Mouse (Mus musculus) macrophage (primary cell): Measurements from ENCODE around the gene Cdkal1. TPM values are rescaled to one million over a fixed set of nuclear protein-coding genes. Genes with fewer than 3 reads are reported as not detected.

Source experiments
- H3K27ac ChIP-seq: fragments of 350-480 bp; formaldehyde crosslinking; 2 replicates; pipeline ENCODE4 v1.9.0; 2021
- H3K36me3 ChIP-seq: fragments of 350-480 bp; formaldehyde crosslinking; 2 replicates; pipeline ENCODE4 v1.9.0; 2021; ENCODE audit errors: inconsistent target
- H3K4me3 ChIP-seq: fragments of 350-480 bp; formaldehyde crosslinking; 2 replicates; pipeline ENCODE4 v1.9.0; 2021; ENCODE audit errors: inconsistent target
- H3K79me2 ChIP-seq: fragments of 350-480 bp; formaldehyde crosslinking; 2 replicates; pipeline ENCODE4 v1.9.0; 2021; ENCODE audit errors: inconsistent target
- WGBS: methylation state at CpG from one replicate; pipeline ENCODE4 v1.1.7; 2026; ENCODE audit warnings: inconsistent platforms; ENCODE audit not compliant: missing documents; 5-methylcytosine and 5-hydroxymethylcytosine counted together
- polyA plus RNA-seq: library from polyadenylated mRNA; stranded (reverse); fragments of 250-400 nt; gene quantifications from 3 replicates; pipeline ENCODE4 v1.2.4, GENCODE M21; 2018; ENCODE audit warnings: inconsistent platforms

Cdkal1 gene
- polyA plus RNA-seq, 1 experiment from 2014 or later = 12.2 TPM

DNA sequence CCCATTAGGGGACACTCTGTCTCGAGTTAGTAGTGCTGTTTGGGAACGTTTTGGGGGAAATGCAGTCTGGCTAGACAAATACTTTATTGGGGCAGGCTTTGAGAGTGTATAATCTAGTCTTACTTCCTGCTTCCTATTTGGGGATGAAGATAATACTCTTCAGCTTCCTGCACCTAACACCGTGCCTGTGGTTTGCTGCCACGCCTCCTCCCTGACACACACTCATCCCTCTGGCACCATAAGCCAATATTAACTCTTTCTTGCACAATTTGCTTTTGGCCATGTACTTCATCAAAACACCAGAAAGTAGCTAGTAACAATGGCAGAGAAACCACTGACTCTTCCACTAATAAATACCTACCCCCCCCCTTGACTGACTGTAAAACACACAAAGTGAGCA, 63.4 kb downstream of the Cdkal1 start:
- WGBS = 13% methylated on average over 4 of the region's 4 CpGs
- H3K36me3 ChIP-seq = no peaks in the 10 kb centered on the region
- H3K79me2 ChIP-seq = no peaks in the 10 kb centered on the region
- no peak overlapping the region for H3K4me3 ChIP-seq
- no peak overlapping the region for H3K27ac ChIP-seq

DNA sequence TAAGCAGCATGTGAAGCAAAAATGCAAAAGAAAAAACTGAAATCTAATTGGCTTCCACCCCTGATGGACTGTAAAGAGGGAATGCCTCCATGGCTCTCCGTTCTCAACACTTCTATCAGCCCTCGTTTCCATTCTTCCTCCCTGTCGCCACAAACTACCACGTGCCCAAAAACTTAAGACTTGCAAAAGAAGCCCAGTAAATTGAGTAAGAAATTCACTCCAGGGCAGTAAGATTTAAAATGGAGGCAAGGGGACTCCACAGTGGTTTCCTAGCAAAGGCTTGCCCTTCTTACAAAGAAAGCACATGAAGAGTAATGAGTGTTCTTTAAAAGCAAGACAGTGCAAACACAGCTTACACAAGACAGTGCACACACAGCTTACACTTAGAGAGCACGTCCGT, 64.0 kb downstream of the Cdkal1 start:
- no peaks in the 10 kb centered on the region for H3K36me3 ChIP-seq
- H3K79me2 ChIP-seq = no peaks in the 10 kb centered on the region
- H3K4me3 ChIP-seq = no peak overlapping the region
- no peak overlapping the region for H3K27ac ChIP-seq
- WGBS = 57% methylated on average over 6 of the region's 6 CpGs

DNA sequence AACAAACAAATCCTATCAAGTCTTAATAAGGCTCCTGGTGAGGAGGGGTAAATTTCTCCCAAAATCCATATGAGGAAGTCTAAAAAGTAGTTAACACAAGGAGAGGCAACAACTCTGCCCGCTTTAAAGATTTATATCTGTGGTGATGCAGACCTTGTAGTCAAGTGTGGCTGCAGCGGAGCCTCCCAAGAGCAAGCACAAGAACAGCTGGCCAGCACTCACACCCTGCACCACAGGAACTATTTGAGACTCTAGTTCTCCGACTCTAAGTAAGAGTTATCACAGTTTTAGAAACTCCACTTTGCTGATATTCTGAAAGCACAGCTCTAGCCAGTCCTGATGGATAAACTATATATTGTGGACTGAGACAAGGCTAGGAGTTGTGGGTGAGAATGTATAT, 68.5 kb downstream of the Cdkal1 start:
- Histone ChIP-seq H3K27ac (no peak overlapping the region), H3K4me3 (no peak overlapping the region), H3K79me2 (no peaks in the 10 kb centered on the region), H3K36me3 (no peaks in the 10 kb centered on the region)
- WGBS = 75% methylated on average over 3 of the region's 3 CpGs

DNA sequence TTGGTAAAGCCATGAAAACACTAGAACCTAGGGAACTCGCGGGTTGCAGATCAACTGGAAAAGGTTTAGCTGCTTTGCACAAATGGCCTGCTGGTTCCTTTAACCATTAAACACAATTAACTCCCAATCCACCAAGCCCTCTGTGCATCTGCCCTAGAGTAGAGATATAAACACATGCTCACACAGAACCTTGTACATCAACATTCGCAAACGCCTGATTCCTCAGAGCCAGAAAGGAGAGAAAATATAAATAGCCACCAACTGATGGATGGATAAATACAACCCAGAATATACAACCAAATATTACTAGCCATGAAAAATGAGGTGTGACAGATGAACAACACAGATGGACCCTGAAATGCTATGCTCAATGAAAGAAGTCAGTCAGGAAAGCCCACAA, 70.6 kb downstream of the Cdkal1 start:
- Histone ChIP-seq H3K27ac (no peak overlapping the region), H3K79me2 (no peaks in the 10 kb centered on the region), H3K4me3 (no peak overlapping the region), H3K36me3 (no peaks in the 10 kb centered on the region)
- WGBS = 88% methylated on average over 4 of the region's 4 CpGs

DNA sequence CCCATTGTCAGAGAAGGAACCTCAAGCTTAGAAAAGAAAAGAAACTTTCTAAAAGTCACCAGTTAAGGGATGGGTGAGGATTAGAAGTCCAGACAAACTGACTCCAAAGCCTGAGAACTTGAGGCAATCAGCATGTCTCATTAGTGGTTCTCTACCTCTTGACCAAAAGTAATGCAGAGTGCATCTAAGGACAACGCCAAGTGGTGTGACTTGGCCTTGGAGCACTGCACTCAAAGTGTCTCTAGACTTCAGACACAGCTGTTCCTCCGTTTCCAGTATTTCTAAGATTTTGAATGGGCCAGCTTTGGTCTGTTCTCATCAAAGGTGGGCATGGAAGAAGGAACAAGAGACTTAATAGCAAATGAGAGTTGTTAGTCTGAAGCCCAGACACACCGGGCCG, 74.1 kb downstream of the Cdkal1 start:
- Histone ChIP-seq H3K79me2 (no peaks in the 10 kb centered on the region), H3K36me3 (no peaks in the 10 kb centered on the region), H3K4me3 (no peak overlapping the region), H3K27ac (no peak overlapping the region)
- WGBS = 89% methylated on average over 4 of the region's 4 CpGs

DNA sequence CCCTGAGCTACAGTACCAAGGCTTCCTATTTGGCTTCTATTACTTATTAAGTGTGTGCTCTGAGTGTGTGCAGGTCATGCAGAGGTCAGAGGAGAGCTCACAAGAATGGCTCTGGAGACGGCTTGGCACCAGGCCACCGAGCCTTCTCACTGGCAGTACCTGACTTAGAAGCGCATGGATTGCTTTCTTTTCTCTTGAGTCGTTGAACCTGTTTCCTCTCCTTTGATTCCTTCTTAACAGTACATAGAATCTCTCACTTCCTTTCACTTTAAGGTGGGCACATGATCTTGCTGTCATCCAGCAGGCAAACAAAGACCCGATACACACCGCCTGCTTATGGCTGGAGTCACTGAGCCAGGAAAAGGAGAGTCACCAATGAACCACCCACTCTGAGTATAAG, 74.8 kb downstream of the Cdkal1 start:
- Histone ChIP-seq H3K36me3 (no peaks in the 10 kb centered on the region), H3K27ac (no peak overlapping the region), H3K4me3 (no peak overlapping the region), H3K79me2 (no peaks in the 10 kb centered on the region)
- 66% methylated on average over 6 of the region's 6 CpGs for WGBS

DNA sequence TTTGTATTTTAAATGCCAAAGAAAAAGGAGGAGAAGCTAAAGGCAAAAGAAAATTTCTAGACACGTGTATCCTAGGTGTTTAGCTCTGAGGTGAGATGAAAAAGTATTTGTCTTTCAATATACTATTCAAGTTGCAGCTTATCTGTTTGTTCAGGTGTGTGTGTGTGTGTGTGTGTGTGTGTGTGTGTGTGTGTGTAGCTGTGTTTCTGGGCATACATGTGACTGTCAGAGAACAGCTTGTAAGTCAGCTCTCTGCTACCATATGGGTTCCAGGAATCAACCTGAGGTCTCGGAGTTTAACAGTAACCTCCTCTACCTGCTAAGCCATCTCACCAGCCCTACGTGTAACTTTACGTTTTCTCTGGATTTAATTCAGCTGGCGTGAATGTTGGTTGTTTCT, 76.0 kb downstream of the Cdkal1 start:
- WGBS = 96% methylated on average over 5 of the region's 5 CpGs
- H3K36me3 ChIP-seq = no peaks in the 10 kb centered on the region
- H3K79me2 ChIP-seq = no peaks in the 10 kb centered on the region
- H3K27ac ChIP-seq = no peak overlapping the region
- no peak overlapping the region for H3K4me3 ChIP-seq

DNA sequence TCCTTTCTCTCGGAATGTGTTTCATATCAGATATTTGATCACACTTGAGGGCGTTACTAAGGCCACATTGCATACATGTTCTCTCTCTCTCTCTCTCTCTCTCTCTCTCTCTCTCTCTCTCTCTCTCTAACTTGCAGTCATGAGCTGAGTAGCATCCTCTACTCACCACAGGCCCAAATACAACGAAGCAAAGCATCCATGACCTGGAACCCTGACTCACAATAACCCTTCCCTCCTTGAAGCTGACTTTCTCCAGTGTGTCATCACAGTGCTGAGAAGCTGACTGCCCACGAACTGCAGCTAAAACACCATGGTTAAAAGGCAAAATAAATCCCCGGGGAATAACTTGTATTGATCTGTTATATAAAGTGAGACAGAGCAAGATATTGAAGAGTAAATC, 76.4 kb downstream of the Cdkal1 start:
- WGBS = 90% methylated on average over 5 of the region's 5 CpGs
- H3K27ac ChIP-seq = no peak overlapping the region
- H3K4me3 ChIP-seq = no peak overlapping the region
- H3K36me3 ChIP-seq = no peaks in the 10 kb centered on the region
- no peaks in the 10 kb centered on the region for H3K79me2 ChIP-seq

DNA sequence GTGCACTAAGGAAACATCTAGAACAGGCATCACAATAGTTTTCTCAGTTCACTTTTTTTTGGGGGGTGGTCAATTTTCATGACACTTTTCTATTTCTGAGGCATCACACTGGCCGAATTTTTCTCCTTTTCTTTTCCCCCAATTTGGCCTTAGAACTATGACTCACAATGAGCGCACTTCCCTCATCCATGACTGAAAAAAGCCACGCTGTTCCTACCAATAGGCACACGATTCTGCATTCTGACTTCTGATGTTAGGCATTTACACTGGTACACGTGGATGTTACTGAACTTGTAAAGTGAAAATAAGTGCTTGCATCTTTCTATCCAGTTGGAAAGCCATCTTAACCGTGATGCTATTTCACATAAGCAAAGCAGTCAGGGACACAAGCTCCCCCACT, 77.3 kb downstream of the Cdkal1 start:
- H3K36me3 ChIP-seq = no peaks in the 10 kb centered on the region
- no peak overlapping the region for H3K4me3 ChIP-seq
- H3K27ac ChIP-seq = no peak overlapping the region
- H3K79me2 ChIP-seq = no peaks in the 10 kb centered on the region
- 76% methylated on average over 6 of the region's 6 CpGs for WGBS

DNA sequence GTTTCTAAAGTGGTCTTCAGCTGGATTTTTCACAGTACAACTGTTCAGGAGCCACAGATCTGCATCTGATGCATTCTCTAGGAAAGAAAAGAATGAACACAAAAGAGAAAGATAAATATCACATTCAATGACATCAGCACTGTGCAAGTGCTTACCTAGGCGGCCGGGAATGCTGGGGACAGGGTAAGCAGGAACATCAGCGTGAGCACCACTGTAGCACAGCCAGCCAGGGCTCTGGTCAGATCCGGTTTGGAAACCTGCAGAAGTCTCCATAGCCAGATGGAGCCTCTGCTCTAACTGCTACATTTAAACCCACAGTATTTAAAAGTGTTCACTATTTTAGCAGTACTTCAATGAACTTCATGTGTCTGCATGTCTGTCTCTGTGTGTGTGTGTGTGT, 78.2 kb downstream of the Cdkal1 start:
- no peak overlapping the region for H3K27ac ChIP-seq
- no peak overlapping the region for H3K4me3 ChIP-seq
- H3K36me3 ChIP-seq = no peaks in the 10 kb centered on the region
- no peaks in the 10 kb centered on the region for H3K79me2 ChIP-seq
- 95% methylated on average over 4 of the region's 4 CpGs for WGBS

DNA sequence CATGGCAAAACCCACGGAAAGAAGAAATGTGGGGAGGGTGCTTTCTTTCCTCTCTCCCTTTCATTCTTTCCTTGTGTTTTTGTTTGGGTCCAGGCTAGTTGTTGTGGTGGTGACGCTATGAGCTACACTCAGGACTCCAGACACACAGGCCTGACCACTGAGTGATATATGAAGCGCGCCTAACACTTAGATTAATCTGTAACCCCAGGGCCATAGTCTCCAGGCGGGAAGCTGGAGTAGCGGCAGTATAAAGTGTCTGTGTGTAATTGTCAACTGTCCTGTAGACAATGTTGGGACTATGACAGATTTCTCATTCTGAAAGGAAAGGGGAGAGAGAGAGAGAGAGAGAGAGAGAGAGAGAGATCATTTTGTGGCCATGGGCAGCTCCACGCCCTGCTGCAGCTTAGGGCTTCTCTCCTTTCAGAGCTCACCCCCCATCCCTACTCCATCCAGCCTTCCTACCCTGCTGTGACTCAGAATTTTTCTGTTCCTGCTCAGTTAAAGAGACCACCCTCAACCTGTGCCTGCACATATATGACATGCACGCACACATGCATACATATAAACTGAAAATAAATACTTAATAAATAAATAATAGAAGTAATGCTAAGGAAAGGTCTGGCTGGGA, 79.8 kb downstream of the Cdkal1 start:
- 96% methylated on average over 8 of the region's 8 CpGs for WGBS
- Histone ChIP-seq H3K4me3 (no peak overlapping the region), H3K36me3 (no peaks in the 10 kb centered on the region), H3K27ac (no peak overlapping the region), H3K79me2 (no peaks in the 10 kb centered on the region)

DNA sequence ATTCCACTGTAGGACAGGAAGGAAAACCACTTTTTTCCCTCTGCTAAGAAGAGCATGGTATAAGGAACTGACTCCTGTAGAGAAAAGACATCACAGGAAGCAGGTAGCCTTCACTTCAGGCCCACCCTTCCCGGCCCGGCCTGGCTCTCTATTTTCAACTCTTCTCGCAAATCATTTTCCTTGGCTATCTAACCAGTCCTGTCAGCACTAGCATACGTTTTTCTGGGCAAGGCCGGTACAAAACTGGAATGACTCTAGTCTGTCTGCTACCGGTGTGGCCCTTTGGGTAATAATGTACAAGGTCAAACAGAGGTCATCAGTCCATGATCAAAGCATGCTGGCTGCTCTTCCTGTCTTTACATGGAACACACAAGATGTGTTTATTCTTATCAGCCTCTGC, 81.9 kb downstream of the Cdkal1 start:
- H3K36me3 ChIP-seq = no peaks in the 10 kb centered on the region
- no peak overlapping the region for H3K4me3 ChIP-seq
- H3K79me2 ChIP-seq = no peaks in the 10 kb centered on the region
- 36% methylated on average over 6 of the region's 6 CpGs for WGBS
- H3K27ac ChIP-seq = no peak overlapping the region

DNA sequence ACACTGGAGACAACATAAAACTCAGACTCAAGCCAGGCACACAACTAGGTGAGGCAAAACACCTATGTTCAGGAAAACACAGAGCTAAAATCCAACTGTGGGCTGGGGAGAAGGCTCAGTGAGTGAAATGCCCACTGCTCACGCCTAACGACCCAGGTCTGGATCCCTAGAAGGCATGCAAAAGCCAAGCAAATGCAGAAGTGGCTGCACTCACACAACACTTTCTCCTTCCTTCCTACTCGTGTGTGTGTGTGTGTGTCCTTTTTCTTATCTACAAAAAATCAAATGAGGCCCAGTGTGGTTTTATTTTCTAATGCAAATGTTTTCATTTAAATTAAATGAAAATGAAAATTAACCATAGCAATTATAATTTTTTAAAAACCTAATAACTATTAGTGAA, 82.5 kb downstream of the Cdkal1 start:
- H3K4me3 ChIP-seq = no peak overlapping the region
- WGBS = 26% methylated on average over 3 of the region's 3 CpGs
- no peaks in the 10 kb centered on the region for H3K79me2 ChIP-seq
- no peak overlapping the region for H3K27ac ChIP-seq
- H3K36me3 ChIP-seq = no peaks in the 10 kb centered on the region

DNA sequence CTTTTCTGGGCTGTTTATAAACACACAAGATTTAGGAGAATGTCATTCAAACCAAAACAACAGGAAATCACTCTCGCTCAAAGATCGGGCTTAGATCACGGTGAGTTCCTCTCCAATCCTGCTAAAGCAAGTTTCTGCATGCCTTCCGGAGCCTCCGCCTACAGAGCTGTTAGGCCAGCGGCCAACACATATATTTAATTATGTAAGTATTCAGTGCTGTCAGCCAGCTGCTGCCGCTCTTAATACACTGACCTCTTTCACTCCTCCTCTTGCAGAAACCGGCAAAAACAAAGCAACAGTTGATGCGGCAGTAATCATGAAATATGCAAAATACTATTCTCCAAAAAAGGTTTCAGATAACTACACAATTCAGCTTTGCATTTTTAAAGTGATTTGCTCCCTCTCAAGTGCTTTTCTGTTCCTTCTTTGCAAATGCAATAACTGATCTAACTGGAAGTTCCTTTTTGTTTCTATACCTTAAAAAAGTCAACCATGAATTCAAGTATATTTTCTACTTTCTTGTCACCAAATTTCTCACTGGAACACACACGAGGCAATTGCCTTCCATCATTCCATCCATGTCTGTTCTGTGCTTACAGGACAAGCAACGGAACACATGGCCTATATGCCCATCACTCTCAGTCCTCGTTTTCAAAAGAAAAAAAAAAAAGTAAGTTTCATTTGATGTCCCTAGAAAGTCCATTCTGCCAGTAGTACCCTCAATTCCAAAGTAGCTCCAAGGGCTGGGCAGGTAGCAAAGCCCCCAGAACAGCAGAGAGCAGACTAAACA, 85.6 kb downstream of the Cdkal1 start:
- H3K36me3 ChIP-seq = no peaks in the 10 kb centered on the region
- H3K27ac ChIP-seq = no peak overlapping the region
- no peak overlapping the region for H3K4me3 ChIP-seq
- WGBS = 17% methylated on average over 12 of the region's 12 CpGs
- no peaks in the 10 kb centered on the region for H3K79me2 ChIP-seq

DNA sequence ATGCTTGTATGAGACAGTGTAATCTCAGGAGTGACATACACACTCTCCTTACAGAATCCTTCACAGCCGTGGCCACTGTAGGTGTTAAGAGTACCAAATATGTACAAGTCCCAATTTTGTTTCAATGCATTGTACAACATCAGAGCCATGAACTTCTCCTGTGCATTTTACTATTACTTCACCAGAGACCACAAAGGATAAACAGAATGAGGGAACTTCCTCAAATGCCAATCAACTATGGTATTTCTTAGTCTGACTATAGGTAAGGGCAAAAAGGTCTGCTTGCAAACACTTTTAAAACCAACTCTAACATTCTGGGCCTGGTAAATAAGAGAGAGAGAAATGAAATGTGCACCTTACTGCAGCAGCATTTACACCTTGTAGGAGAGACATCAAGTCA, 87.4 kb downstream of the Cdkal1 start:
- Histone ChIP-seq H3K4me3 (no peak overlapping the region), H3K27ac (no peak overlapping the region), H3K79me2 (no peaks in the 10 kb centered on the region), H3K36me3 (no peaks in the 10 kb centered on the region)
- 8% methylated on average over 1 of the region's 1 CpGs for WGBS

DNA sequence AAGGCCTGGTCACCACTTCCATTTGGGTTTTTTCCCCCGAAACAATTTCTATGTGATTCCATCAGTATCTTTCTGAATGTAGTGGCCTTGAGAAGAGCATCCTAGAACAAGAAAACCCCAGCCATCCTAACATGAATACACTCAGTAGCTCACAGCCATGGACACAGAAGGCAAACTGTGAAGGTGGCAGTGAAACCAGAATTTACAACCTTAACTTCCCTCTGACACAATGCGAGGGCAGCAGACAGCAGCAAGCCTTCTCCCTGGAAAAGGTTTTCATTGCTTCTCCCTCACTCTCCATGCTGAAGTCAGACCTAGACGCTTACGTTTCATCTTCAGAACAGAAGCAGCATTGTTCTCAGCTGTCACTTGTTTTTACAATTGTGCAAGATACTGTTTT, 87.9 kb downstream of the Cdkal1 start:
- Histone ChIP-seq H3K36me3 (no peaks in the 10 kb centered on the region), H3K79me2 (no peaks in the 10 kb centered on the region)
- 58% methylated on average over 4 of the region's 4 CpGs for WGBS

More for the DNA sequence above, 87.9 kb downstream of the Cdkal1 start:
- H3K27ac ChIP-seq = no peak overlapping the region
- no peak overlapping the region for H3K4me3 ChIP-seq
